9 mouse cellular contexts compared by ENCODE assay signal in genomic region chr3:9520051-9520727, GRCm38 (mm10).
A peak's percentile ranks its signal among the peaks of the same experiment; 100 is the strongest.
DNase-seq lines count a peak whose midpoint lies in the region; ATAC-seq lines count a peak whose summit lies in the region.
"Had no signal": no experiment of that assay in that cellular context is flagged by ENCODE, and none has a peak within 500 bp of the region (broad histone marks: within the 10 kb centered on the region; RNA-seq: fewer than 3 reads in every experiment).

No protein-coding gene starts in this region.

- H3K9ac ChIP-seq in liver, embryonic 15.5 days, result no peak overlapping the region
- H3K9ac ChIP-seq in neural tube, embryonic 12.5 days, result no peak overlapping the region

- peak; percentile 13 to 48 for DNase-seq in CD8-positive naive resting alpha-beta T cell, adult 2 months (ENCODE audit: low read depth in 2 of 2, low spot score in 2 of 2)
- DNase-seq in cerebellum, adult 18-20 months, result peak; percentile 81 to 85
- DNase-seq in forelimb bud, embryonic 11.5 days (ENCODE audit: low read depth, low spot score), result peak; percentile 82
- peak; percentile 78 for DNase-seq in layer of hippocampus, adult 11-12 months (ENCODE audit: low spot score)
- DNase-seq in thymus, postnatal 4 days, result peak; percentile 71

- H3K36me3 ChIP-seq in liver, embryonic 15.5 days (replicated peaks), result no peaks in the 10 kb centered on the region
- no peaks in the 10 kb centered on the region for H3K36me3 ChIP-seq in neural tube, embryonic 12.5 days
- H3K36me3 ChIP-seq: G1E had no signal

- no peaks in the 10 kb centered on the region for H3K27me3 ChIP-seq in liver, embryonic 15.5 days
- no peaks in the 10 kb centered on the region for H3K27me3 ChIP-seq in neural tube, embryonic 12.5 days (replicated peaks)

- H3K4me3 ChIP-seq in liver, embryonic 15.5 days (replicated peaks), result no peak overlapping the region
- no peak overlapping the region for H3K4me3 ChIP-seq in neural tube, embryonic 12.5 days

- peak overlapping the region; percentile 33; the same call in 1 of the 2 replicates for H3K4me2 ChIP-seq in liver, embryonic 15.5 days
- H3K4me2 ChIP-seq in neural tube, embryonic 12.5 days (replicated peaks), result peak overlapping the region; percentile 37

- peak; percentile 88 for ATAC-seq in hematopoietic stem cell, adult 5-6 weeks (replicated peaks in 1 of 2; ENCODE audit: insufficient read depth in 1 of 2, low FRiP score in 2 of 2, low TSS enrichment in 1 of 2, low read depth in 1 of 2, poor library complexity in 2 of 2, severe bottlenecking in 2 of 2)
- ATAC-seq in liver, embryonic 15.5 days (ENCODE audit: insufficient read depth), result peak; percentile 79
- ATAC-seq in neural tube, embryonic 12.5 days (ENCODE audit: low FRiP score, low read depth), result peak; percentile 59

- WGBS in liver, embryonic 15.5 days (ENCODE audit: insufficient replicate concordance), result 42% methylated on average over 17 of the region's 17 CpGs
- WGBS in neural tube, embryonic 12.5 days, result 6% methylated on average over 17 of the region's 17 CpGs

- H3K27ac ChIP-seq in liver, embryonic 15.5 days (replicated peaks), result peak overlapping the region; percentile 62
- no peak overlapping the region for H3K27ac ChIP-seq in neural tube, embryonic 12.5 days

- no peaks in the 10 kb centered on the region for H3K9me3 ChIP-seq in liver, embryonic 15.5 days (replicated peaks)
- no peaks in the 10 kb centered on the region for H3K9me3 ChIP-seq in neural tube, embryonic 12.5 days
- H3K9me3 ChIP-seq: G1E had no signal

- peaks cover 38% of the 10 kb centered on the region for H3K4me1 ChIP-seq in liver, embryonic 15.5 days (replicated peaks)
- H3K4me1 ChIP-seq in neural tube, embryonic 12.5 days, result peaks cover 37% of the 10 kb centered on the region

Comparison
In these comparisons a context has a peak if more than half of its experiments do, and no peak if none do; other contexts are left out.
1. DNase-seq: peak in every context shown above with its lines; median percentile 83 in cerebellum, adult 18-20 months; 82 in forelimb bud, embryonic 11.5 days; 78 in layer of hippocampus, adult 11-12 months; 71 in thymus, postnatal 4 days; 30 in CD8-positive naive resting alpha-beta T cell, adult 2 months.